Mouse (Mus musculus): ENCODE results near the gene Nudt19.
"Not testable (repeated sequence)": the region's sequence is repeated elsewhere in the genome, so short reads cannot be mapped to it uniquely, and the experiment has no call there.

Gene Nudt19

DNA sequence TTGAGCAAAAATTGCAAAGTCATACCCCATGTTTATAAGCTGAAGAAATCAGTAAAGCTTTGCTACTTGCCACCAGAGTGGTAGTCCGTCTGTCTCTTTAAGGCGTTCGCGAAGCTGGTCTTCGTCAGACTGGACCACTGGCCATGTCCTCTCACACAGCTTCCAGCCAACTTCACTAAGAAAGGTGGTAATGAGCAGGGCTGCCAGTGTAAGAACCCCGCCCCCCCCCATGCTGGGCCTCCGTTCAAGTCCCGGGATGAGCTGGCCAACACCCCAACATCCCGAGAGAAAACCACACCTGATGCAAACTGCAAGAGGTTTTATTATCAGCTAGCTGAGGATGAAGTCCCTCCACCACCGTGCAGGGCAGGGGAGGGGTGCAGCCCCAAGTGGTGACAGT is 8.8 kb upstream of the Nudt19 start:
- not testable (repeated sequence) for DNase-seq (ENCODE audit: low spot score)

DNA sequence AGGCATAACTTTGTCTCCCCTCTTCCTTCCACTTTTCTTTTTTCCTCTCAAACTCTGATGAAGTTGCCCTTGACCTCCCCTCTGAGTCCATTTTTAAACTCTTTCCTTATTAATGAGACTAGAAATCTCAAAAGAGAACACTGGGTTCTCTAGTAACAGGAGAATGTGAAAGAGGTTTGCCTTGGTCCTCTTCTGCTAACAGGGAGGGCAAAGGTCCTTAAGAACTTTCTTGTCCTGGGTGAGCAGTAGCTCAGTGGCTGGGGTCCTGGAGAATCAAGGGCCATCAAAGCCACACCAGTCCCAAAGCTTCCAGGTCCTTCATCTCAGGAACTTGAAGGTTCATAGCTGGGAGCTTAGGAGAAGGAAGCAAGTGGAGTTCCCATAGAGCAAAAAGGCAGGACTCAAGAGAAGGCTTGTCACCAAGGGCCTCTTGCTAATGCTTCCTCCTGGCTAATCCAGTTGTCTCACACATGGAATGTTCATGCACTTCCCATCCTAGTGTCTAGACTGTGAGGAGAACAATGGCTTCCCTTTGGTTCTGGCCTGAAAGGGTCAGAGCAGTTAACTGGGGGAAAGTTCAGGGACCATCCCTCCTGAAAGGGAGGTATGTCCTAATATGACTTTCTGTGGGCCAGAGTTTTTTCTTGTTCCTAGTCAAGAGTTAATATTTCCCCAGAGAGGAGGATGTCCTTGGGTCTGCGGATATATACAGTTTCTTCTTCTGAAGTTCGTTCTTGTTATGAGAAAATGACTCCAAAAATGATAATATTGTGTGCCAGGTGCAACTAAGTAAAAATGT is 8.2 kb upstream of the Nudt19 start:
- DNase-seq (ENCODE audit: low spot score) = no peak

GRCm38 (mm10) chr7:35563071-35563470 is 7.0 kb upstream of the Nudt19 start:
- no peak for DNase-seq (ENCODE audit: low spot score)

DNA sequence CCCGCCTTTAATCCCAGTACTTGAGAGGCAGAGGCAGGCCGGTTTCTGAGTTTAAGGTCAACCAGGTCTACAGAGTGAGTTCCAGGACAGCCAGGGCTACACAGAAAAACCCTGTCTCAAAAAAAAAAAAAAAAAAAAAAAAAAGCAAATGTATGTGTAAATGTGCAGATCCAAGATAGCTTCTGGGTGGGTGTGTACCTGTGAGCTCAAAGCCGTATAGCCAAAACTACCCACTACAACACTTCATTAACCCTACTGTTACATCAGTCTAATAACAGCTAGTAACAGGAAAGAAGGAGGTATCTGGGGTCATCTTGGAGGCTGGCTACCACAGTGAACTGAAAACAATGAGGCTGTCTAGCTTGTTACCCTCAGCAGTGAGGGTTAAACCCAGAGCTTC is 3.7 kb upstream of the Nudt19 start:
- DNase-seq (ENCODE audit: low spot score) = no peak

DNA sequence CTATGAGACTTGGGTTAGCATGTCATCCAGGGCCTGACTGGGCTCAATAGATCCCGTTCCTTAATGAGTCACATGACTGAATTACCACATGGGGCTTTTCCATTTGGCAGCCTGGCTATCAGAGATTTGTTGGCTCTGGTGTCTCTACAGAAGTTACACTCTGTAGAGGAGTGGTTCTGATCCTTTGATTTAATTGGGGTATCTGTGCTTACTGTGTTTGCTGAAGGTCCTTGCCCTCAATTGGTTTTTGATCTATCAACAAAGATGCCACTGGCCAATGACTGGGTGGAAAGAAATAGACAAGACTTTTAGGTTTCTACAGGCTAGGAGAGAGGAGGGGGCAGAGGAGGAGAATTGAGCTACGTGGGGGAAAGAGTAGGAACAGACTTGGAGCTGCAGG is 2.6 kb upstream of the Nudt19 start:
- DNase-seq (ENCODE audit: low spot score) = no peak

DNA sequence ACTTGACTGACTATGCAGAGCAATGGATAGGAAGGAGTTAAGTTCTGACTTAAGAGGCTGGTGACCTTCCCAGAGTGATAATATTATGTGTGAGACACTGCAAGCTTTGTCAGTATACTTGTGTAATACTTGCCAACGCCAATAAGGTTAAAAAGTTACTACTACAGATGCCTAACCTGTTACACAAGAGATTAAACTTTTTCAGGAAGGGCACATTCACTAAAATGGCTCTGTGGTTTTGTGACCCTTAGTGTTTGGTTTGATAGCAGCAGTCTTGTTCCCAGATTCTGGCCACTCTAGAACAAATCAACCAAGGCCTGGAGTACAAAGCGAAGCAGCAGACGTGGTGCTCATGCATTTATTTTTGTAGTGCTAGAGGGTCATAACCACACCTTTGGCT is 1.5 kb upstream of the Nudt19 start:
- no peak for DNase-seq (ENCODE audit: low spot score)

- DNase-seq (ENCODE audit: low spot score) = no peak
These were observed 801 bp upstream of the Nudt19 start for GRCm38 (mm10) chr7:35556905-35557304.

DNA sequence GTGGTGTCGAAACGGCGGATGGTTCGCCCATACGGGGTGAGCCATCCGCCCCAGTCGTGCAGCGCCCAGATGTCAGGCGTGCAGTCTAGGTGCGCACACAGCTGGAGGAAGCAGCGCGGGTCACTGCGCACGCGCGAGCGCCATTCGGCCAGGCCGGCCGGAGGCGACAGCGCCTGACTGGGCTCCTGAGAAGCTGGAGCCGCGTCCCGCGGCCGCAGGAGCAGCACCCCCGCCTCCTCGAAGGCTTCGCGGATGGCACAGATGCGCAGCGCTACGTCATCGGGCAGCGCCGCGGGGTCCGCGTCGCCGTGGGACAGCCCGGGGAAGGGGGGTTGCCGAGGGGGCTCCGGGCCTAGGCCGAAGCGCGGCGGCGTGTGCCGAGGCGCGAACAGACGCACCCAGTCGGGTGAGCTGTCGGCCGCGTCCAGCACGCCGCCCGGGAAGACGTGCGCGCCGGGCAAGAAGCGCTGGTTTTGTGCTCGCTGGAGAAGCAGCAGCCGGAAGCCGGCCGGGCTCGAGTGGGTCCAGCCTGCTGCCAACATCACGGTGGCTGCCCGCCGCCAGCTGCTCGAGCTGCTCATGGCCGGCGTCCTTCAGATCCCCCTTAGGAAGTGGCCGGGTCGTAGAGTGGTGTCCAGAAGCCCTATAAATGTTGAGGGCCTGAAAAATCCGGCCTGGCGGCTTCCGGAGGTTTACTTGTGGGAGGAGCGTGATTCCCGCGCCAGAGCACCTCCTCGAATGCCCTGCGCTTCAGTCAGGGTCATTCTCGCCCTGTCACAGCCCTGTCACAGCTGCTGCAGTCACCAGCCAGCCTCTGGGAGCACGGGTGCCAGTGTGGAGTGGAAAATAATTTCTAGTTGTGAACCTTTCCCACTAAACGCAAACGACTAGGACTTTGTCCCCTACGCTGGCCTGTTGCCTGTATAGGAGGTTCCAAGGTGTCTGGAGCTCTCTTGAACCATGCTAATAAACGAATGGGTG is 590 bp downstream of the Nudt19 start:
- DNase-seq (ENCODE audit: low spot score) = peak; percentile 86

DNA sequence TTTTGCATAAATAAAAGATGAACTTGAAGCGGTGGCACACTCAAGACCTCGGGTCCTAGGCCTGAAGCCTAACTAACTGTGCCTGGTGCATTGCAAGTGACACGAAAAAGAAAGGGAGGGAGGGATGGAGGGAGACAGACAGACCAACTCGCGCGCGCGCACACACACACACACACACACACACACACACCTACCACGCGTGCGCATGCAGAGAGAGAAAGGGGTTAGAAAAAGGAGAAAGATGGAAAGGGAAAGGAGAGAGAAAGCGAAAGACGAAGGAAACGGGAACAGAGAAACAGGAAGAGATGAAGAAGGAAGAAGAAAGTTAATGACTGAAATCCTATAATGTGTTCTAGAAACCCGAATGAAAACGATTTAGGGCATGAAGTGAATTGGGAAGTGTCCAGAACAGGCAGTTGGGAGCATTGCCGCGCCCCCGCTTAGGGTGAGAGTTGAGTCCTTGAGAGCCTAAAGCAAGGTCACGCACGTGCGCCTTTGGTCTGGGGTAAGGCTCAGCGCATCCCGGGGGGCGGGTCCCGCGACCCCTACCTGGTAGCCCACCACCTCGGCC is 1.4 kb downstream of the Nudt19 start:
- no peak for DNase-seq (ENCODE audit: low spot score)

DNA sequence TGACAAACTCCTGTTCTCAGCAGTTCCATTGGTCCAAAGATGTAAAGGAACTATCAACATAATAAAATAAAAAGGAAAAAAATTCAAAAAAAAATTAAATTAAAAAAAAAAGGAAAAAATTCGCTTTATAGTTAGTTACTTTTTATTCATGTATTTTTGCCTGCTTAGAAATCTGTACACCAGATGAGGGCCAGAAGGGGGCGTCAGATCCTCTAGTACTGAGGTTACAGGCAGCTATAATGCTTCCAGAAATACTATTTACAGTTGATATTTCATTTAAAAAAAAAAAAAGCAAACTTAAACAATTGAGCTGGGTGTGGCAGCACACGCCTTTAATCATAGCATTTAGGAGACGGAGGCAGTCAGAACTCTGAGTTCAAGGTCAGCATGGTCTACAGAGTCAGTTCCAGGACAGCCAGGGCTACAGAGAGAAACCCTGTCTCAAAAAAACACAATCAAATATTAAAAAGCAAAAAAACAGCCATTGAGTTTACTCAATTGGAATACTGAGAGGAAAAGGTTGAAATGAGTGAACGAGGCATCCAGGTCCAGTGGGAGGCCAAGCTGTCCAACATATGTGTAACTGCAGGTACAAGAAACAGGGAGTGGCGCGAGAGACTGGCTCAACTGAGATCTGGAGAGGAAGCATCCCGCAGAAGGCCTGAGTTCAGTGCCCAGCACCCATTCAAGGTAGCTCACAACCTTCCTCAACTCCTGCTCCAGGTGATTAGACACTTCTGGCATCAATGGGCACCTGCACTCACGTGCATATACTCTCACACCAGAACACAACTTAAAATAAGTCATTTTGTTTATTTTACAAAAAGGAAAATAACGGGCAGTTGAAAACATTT is 2.1 kb downstream of the Nudt19 start:
- no peak for DNase-seq (ENCODE audit: low spot score)

DNA sequence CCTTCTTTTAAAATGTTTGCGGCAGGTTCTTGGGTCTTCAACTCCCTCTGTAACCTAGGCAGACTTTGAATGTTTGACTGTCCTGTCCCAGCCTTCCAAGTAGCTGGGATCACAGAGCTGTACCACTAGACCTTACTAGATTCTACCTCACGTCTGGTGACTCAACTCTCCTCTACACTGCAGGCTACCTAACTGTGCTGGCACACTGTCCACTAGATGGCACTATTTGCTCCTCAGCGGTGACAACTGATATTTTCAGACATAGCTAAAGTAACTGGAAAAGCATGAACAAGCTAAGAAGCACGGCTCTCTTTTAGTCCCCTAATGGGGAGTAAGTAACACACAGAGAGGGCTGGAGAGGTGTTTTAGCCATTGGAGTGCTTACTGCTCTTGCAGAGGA is 10.2 kb downstream of the Nudt19 start:
- no peak for DNase-seq (ENCODE audit: low spot score)

GRCm38 (mm10) chr7:35537562-35537961 is 18.5 kb downstream of the Nudt19 start, which contains the start of gene Tdrd12:
Gene Tdrd12, minus strand, starts transcription at chr7:35537745.
- DNase-seq (ENCODE audit: low spot score) = no peak

GRCm38 (mm10) chr7:35535750-35536512 is 20.2 kb downstream of the Nudt19 start:
- no peak for DNase-seq (ENCODE audit: low spot score)

- DNase-seq (ENCODE audit: low spot score) = not testable (repeated sequence)
These were observed 25.6 kb downstream of the Nudt19 start for GRCm38 (mm10) chr7:35530544-35530943.

GRCm38 (mm10) chr7:35530026-35530425 is 26.1 kb downstream of the Nudt19 start:
- DNase-seq (ENCODE audit: low spot score) = no peak

DNA sequence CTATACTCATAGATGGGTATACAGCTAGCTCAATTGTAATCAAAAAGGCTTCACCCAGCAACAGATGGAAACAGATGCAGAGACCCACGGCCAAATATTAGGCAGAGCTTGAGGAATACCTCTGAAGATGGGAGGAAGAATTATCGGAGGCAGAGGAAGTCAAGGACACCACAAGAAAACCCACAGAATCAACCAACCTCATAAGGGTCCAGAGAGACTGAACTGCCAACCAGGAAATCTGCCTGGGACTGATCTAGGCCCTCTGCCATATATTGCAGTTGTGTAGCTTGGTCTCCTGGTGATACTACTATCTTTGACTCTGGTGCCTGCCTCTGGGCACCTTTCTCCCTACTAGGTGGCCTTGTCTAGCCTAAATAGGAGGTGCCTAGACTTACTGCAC is 29.3 kb downstream of the Nudt19 start:
- no peak for DNase-seq (ENCODE audit: low spot score)

DNA sequence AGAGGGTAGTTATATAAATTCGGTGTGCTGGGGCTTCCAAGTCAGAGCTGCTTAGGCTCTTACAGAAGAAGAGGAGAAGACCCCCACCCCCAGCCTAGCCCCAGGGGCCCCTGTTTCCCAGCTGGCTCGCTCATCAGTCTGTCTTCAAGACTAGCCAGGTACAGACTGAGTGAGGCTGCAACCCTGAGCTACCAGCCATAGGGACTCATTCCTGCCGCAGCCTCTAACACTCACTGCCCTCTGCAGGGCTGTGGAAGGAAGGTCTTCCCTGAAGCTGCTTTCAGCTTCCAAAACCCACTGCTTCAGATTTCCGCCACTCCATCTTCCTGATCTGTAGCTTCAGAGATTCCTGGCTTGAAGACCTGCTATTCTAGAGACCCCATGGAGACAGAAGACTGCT is 54.1 kb downstream of the Nudt19 start:
- no peak for DNase-seq (ENCODE audit: low spot score)

- DNase-seq (ENCODE audit: low spot score) = no peak
These were observed 58.6 kb downstream of the Nudt19 start for GRCm38 (mm10) chr7:35497516-35497915.

Measured in ovary, adult 18-20 months (tissue).